ENCODE assay signal across 21 mouse cellular contexts in the genomic region with DNA sequence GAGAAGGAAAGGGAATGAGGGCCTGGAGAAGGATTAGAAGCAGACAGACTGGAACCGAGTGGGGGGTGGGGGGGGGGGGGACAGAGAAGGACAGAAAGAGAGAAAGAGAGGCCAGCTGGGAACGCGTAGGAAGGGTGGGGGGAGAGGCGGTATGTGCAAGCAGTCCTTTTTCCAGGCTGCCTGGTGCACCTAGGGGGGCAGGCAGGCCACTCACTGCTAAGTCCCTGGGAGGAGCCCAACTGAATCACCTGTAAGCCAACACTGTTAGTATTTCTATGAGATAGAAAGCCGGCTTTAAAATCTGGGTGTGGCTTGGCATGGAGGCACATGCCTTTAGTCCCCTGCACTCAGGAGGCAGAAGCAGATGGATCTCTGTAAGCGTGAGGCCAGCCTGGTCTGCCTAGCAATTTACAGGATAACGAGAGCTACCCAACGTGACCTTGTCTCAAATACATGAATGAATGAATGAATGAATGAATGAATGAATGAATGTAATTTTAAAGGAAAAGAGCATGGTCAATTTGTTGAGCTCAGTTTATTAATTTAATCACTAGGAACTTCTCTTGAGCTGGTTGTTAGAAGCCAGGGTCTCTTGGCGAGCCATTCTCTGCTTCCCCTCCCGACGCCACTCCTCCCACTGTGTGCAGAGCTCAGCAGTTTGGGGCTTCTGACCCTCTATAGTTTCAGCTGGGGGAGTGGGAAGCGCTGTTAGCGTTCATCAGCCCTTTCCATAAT. TPM values are rescaled to one million over a fixed set of nuclear protein-coding genes. Genes with fewer than 3 reads are reported as not detected.
DNase-seq lines count a peak whose midpoint lies in the region; ATAC-seq and TF ChIP-seq lines count a peak whose summit lies in the region.
"Had no signal": no experiment of that assay in that cellular context is flagged by ENCODE, and none has a peak within 500 bp of the region (broad histone marks: within the 10 kb centered on the region; RNA-seq: fewer than 3 reads in every experiment).

No protein-coding gene starts in this region.

- no peak overlapping the region for H3K4me2 ChIP-seq in intestine, embryonic 16.5 days (ENCODE audit: low read depth, low read length)
- H3K4me2 ChIP-seq: heart, embryonic 11.5 days; hindbrain, embryonic 14.5 days had no signal

- peak overlapping the region; percentile 18; the same call in 1 of the 2 replicates for H3K9ac ChIP-seq in intestine, embryonic 16.5 days (ENCODE audit: low read depth, low read length)
- H3K9ac ChIP-seq: hindbrain, embryonic 14.5 days had no signal

- peaks cover 73% of the 10 kb centered on the region for H3K4me1 ChIP-seq in G1E (ENCODE audit: insufficient read depth, low read depth, low read length)
- H3K4me1 ChIP-seq in intestine, embryonic 16.5 days (ENCODE audit: control insufficient read depth, insufficient read depth, low read length), result peaks cover 10% of the 10 kb centered on the region; the same call in 1 of the 2 replicates
- H3K4me1 ChIP-seq in small intestine, adult 2 months (ENCODE audit: control insufficient read depth, insufficient read depth, insufficient read length, low read length), result peaks cover 11% of the 10 kb centered on the region; the same call in 1 of the 2 replicates

- H3K27me3 ChIP-seq in G1E (ENCODE audit: insufficient read depth, low read length), result no peaks in the 10 kb centered on the region
- no peaks in the 10 kb centered on the region for H3K27me3 ChIP-seq in intestine, embryonic 16.5 days (replicated peaks; ENCODE audit: control insufficient read depth, insufficient read depth, low read length)
- H3K27me3 ChIP-seq in small intestine, adult 2 months (ENCODE audit: control insufficient read depth, insufficient read depth, low read length), result no peaks in the 10 kb centered on the region
- H3K27me3 ChIP-seq: Patski had no signal

- no peaks in the 10 kb centered on the region for H3K9me3 ChIP-seq in G1E (replicated peaks)
- no peaks in the 10 kb centered on the region for H3K9me3 ChIP-seq in intestine, embryonic 16.5 days (ENCODE audit: control insufficient read depth, low read length)
- H3K9me3 ChIP-seq: megakaryocyte, embryonic 14.5 days had no signal

- no peak overlapping the region for H3K4me3 ChIP-seq in layer of hippocampus, adult 2 months
- H3K4me3 ChIP-seq in G1E (ENCODE audit: low read depth, low read length), result peak overlapping the region; percentile 51; the same call in 1 of the 2 replicates
- no peak overlapping the region for H3K4me3 ChIP-seq in intestine, embryonic 16.5 days (ENCODE audit: low read length)
- H3K4me3 ChIP-seq in small intestine, adult 2 months (ENCODE audit: low read depth, low read length), result no peak overlapping the region
- H3K4me3 ChIP-seq: megakaryocyte, embryonic 14.5 days had no signal

- 0 out of 2 replicates have a peak, but pooled peaks have one; percentile 20 for TF ChIP-seq POLR2A in small intestine, adult 2 months (IDR thresholded peaks at IDR 0.05; ENCODE audit: low read depth, low read length)

- no peak for DNase-seq in layer of hippocampus, adult 2 months (ENCODE audit: low spot score in 2 of 2)
- DNase-seq in layer of hippocampus, adult 9-10 months (ENCODE audit: low spot score), result no peak
- DNase-seq in G1E (ENCODE audit: low spot score), result no peak
- no peak for DNase-seq in frontal cortex, postnatal 10 days (ENCODE audit: low spot score in 2 of 2)
- DNase-seq: adrenal gland, postnatal 25 days; B cell, adult 2 months; cerebellum, postnatal 10 days; embryo, embryonic 11 days; heart, postnatal 14 days; left cerebral cortex, postnatal 4 days; lung, adult 18-20 months; spleen, adult 18-20 months had no signal

- TF ChIP-seq CTCF in layer of hippocampus, adult 2 months (conservative IDR thresholded peaks at IDR 0.05), result no peak
- TF ChIP-seq CTCF in G1E (IDR thresholded peaks at IDR 0.05; ENCODE audit: low read depth, low read length), result no peak
- TF ChIP-seq CTCF in small intestine, adult 2 months (IDR thresholded peaks at IDR 0.05; ENCODE audit: extremely low read depth, insufficient read length, insufficient replicate concordance, low read depth, low read length), result no peak

- H3K27ac ChIP-seq in layer of hippocampus, adult 2 months, result peak overlapping the region; percentile 94
- peak overlapping the region; percentile 13; the same call in 1 of the 2 replicates for H3K27ac ChIP-seq in intestine, embryonic 16.5 days (ENCODE audit: low read length)
- peak overlapping the region; percentile 72 for H3K27ac ChIP-seq in small intestine, adult 2 months (ENCODE audit: insufficient read depth, low read depth, low read length)
- H3K27ac ChIP-seq: hindbrain, embryonic 14.5 days had no signal

- no peaks in the 10 kb centered on the region for H3K36me3 ChIP-seq in G1E (replicated peaks)
- H3K36me3 ChIP-seq in intestine, embryonic 16.5 days (ENCODE audit: control insufficient read depth, insufficient read depth, low read length), result no peaks in the 10 kb centered on the region
- no peaks in the 10 kb centered on the region for H3K36me3 ChIP-seq in small intestine, adult 2 months (ENCODE audit: control insufficient read depth, insufficient read depth, low read length)

- no peak for ATAC-seq in G1E (ENCODE audit: extremely low read depth, insufficient number of reproducible peaks, low FRiP score, poor library complexity, severe bottlenecking)
- ATAC-seq in intestine, embryonic 16.5 days, result peak; percentile 59
- ATAC-seq in erythroblast, adult 5-6 weeks (replicated peaks; ENCODE audit: low FRiP score, poor library complexity, severe bottlenecking), result no peak
- ATAC-seq: activated CD4-positive, CD25-positive, alpha-beta regulatory T cell, adult 4 months; forebrain, embryonic 14.5 days; Patski had no signal

- WGBS in intestine, embryonic 16.5 days, result 42% methylated on average over 13 of the region's 13 CpGs
- 30% methylated on average over 13 of the region's 13 CpGs for WGBS in small intestine, adult 2 months

RNA-seq across cellular contexts. Expression of gene Incenp, which starts 24.9 kb away (rescaled TPM):
- total RNA-seq in layer of hippocampus, adult 2 months (2021), result 10 to 100 TPM; 13.9 to 14.0 TPM
- total RNA-seq in G1E (2014; fragmentation: Nextera tagmentation) (125 and 160 TPM in 2 replicates), G1E (2017) (73.2 and 83.8 TPM in 2 replicates)
- 187 and 221 TPM in 2 replicates for polyA plus RNA-seq in G1E (2012)
- polyA plus RNA-seq in intestine, embryonic 16.5 days (2015; fragmentation: Nextera tagmentation; extraction: Ambion mirVana), result 63.8 and 64.4 TPM in 2 replicates
- 7.7 and 20.4 TPM in 2 replicates for polyA plus RNA-seq in small intestine, adult 2 months (2012; rRNA removed)
- 111 and 127 TPM in 2 replicates for total RNA-seq in erythroblast, adult 5-6 weeks (2015; ENCODE audit: low replicate concordance)
- 137 and 289 TPM in 2 replicates for total RNA-seq in erythroblast, adult 5-6 weeks (2017; ENCODE audit: low replicate concordance)

RNA-seq across cellular contexts. Expression of gene Fth1, which starts 56.2 kb away (rescaled TPM):
- total RNA-seq in layer of hippocampus, adult 2 months (2021), result 1,000 to 10,000 TPM; 3,170 to 3,409 TPM
- 2,660 and 2,681 TPM in 2 replicates for total RNA-seq in G1E (2014; fragmentation: Nextera tagmentation)
- total RNA-seq in G1E (2017), result 936 and 1,016 TPM in 2 replicates
- 28,412 and 34,236 TPM in 2 replicates for polyA plus RNA-seq in G1E (2012)
- 2,278 and 2,351 TPM in 2 replicates for polyA plus RNA-seq in intestine, embryonic 16.5 days (2015; fragmentation: Nextera tagmentation; extraction: Ambion mirVana)
- 9,432 and 18,582 TPM in 2 replicates for polyA plus RNA-seq in small intestine, adult 2 months (2012; rRNA removed)
- 939 and 1,145 TPM in 2 replicates for total RNA-seq in erythroblast, adult 5-6 weeks (2015; ENCODE audit: low replicate concordance)
- total RNA-seq in erythroblast, adult 5-6 weeks (2017; ENCODE audit: low replicate concordance), result 1,067 and 1,257 TPM in 2 replicates

Comparison
In these comparisons a context has a peak if more than half of its experiments do, and no peak if none do; other contexts are left out.
1. H3K27ac ChIP-seq: peak in every context shown above with its lines; median percentile 94 in layer of hippocampus, adult 2 months; 72 in small intestine, adult 2 months; 13 in intestine, embryonic 16.5 days.
2. RNA of gene Incenp, which starts 24.9 kb away (total RNA-seq): 73.2 to 160 TPM in G1E and 111 to 289 TPM in erythroblast, adult 5-6 weeks; 13.9 to 14.0 TPM in layer of hippocampus, adult 2 months; every median in the first group is over 4 times any median in the second.